Mouse (Mus musculus) liver, embryonic 14.5 days (tissue): Measurements from ENCODE around the gene Ctsl.

ENCODE experiments used
- CTCF ChIP-seq: IDR thresholded peaks from 2 replicates; pipeline ENCODE4 v1.5.1; 2016; ENCODE audit warnings: antibody characterized with exemption, low read depth, control low read depth
- EP300 ChIP-seq: IDR thresholded peaks from 2 replicates; pipeline ENCODE4 v1.6.1; 2016; ENCODE audit warnings: antibody characterized with exemption, low read depth

GRCm38 (mm10) chr13:64403519-64403918 lies 32.8 kb upstream of the Ctsl start:
- no peak for TF ChIP-seq CTCF
- TF ChIP-seq EP300, result no peak
